Mouse (Mus musculus): ENCODE results near the gene Il16. TPM values are rescaled to one million over a fixed set of nuclear protein-coding genes. Genes with fewer than 3 reads are reported as not detected.
A peak's percentile ranks its signal among the peaks of the same experiment; 100 is the strongest.
"Not testable (repeated sequence)": the region's sequence is repeated elsewhere in the genome, so short reads cannot be mapped to it uniquely, and the experiment has no call there.

Gene Il16
- polyA plus RNA-seq, 1 experiment from 2014 or later, result 7.6 TPM

- ATAC-seq (ENCODE audit: insufficient number of reproducible peaks, low FRiP score, low TSS enrichment, low read depth), result no peak
- H3K36me3 ChIP-seq, result no peaks in the 10 kb centered on the region
- H3K27me3 ChIP-seq, result no peaks in the 10 kb centered on the region
- no peaks in the 10 kb centered on the region for H3K9me3 ChIP-seq (replicated peaks)
- peaks cover 42% of the 10 kb centered on the region for H3K4me1 ChIP-seq
- WGBS, result 80% methylated on average over 14 of the region's 14 CpGs
- H3K4me2 ChIP-seq (replicated peaks), result no peak overlapping the region
- H3K27ac ChIP-seq (replicated peaks), result no peak overlapping the region
- H3K4me3 ChIP-seq (replicated peaks), result no peak overlapping the region
- no peak overlapping the region for H3K9ac ChIP-seq
Observed at GRCm38 (mm10) chr7:83722485-83722884, 23.0 kb downstream of the Il16 start.

- Histone ChIP-seq H3K9me3 (replicated peaks) (0 out of 2 replicates have a peak, but pooled peaks cover 1% of the 10 kb centered on the region), H3K36me3 (peaks cover under 1% of the 10 kb centered on the region; the same call in 1 of the 2 replicates), H3K4me2 (replicated peaks) (no peak overlapping the region), H3K9ac (no peak overlapping the region), H3K4me3 (replicated peaks) (no peak overlapping the region), H3K27me3 (no peaks in the 10 kb centered on the region), H3K27ac (replicated peaks) (no peak overlapping the region), H3K4me1 (peaks cover 42% of the 10 kb centered on the region)
- WGBS, result 67% methylated on average over 8 of the region's 8 CpGs
- ATAC-seq (ENCODE audit: insufficient number of reproducible peaks, low FRiP score, low TSS enrichment, low read depth), result no peak
Observed at GRCm38 (mm10) chr7:83720231-83720630, 25.3 kb downstream of the Il16 start.

- no peak overlapping the region for H3K4me2 ChIP-seq (replicated peaks)
- 0 out of 2 replicates have a peak, but pooled peaks cover 3% of the 10 kb centered on the region for H3K9me3 ChIP-seq (replicated peaks)
- WGBS, result 21% methylated on average over 5 of the region's 5 CpGs
- peak; percentile 91 for ATAC-seq (ENCODE audit: insufficient number of reproducible peaks, low FRiP score, low TSS enrichment, low read depth)
- H3K27me3 ChIP-seq, result no peaks in the 10 kb centered on the region
- peaks cover 31% of the 10 kb centered on the region for H3K4me1 ChIP-seq
- H3K4me3 ChIP-seq (replicated peaks), result no peak overlapping the region
- H3K36me3 ChIP-seq, result peaks cover 3% of the 10 kb centered on the region; the same call in 1 of the 2 replicates
- peak overlapping the region; percentile 65 for H3K27ac ChIP-seq (replicated peaks)
- no peak overlapping the region for H3K9ac ChIP-seq
Observed at GRCm38 (mm10) chr7:83717021-83717725, 28.4 kb downstream of the Il16 start.

- ATAC-seq (ENCODE audit: insufficient number of reproducible peaks, low FRiP score, low TSS enrichment, low read depth), result no peak
- no peak overlapping the region for H3K4me2 ChIP-seq (replicated peaks)
- peaks cover 3% of the 10 kb centered on the region; the same call in 1 of the 2 replicates for H3K36me3 ChIP-seq
- 69% methylated on average over 1 of the region's 1 CpGs for WGBS
- H3K27me3 ChIP-seq, result no peaks in the 10 kb centered on the region
- peaks cover 18% of the 10 kb centered on the region for H3K4me1 ChIP-seq
- H3K4me3 ChIP-seq (replicated peaks), result no peak overlapping the region
- 0 out of 2 replicates have a peak, but pooled peaks cover 3% of the 10 kb centered on the region for H3K9me3 ChIP-seq (replicated peaks)
- H3K9ac ChIP-seq, result no peak overlapping the region
- no peak overlapping the region for H3K27ac ChIP-seq (replicated peaks)
Observed at GRCm38 (mm10) chr7:83713639-83714038, 31.9 kb downstream of the Il16 start.

GRCm38 (mm10) chr7:83711676-83712259 is 33.8 kb downstream of the Il16 start:
- not testable (repeated sequence) for H3K4me3 ChIP-seq (replicated peaks); H3K27me3 ChIP-seq; H3K27ac ChIP-seq (replicated peaks); H3K4me2 ChIP-seq (replicated peaks); H3K36me3 ChIP-seq; H3K9me3 ChIP-seq (replicated peaks); ATAC-seq (ENCODE audit: insufficient number of reproducible peaks, low FRiP score, low TSS enrichment, low read depth); H3K4me1 ChIP-seq; H3K9ac ChIP-seq
- WGBS, result 87% methylated on average over 10 of the region's 10 CpGs

- Histone ChIP-seq H3K27me3 (no peaks in the 10 kb centered on the region), H3K9me3 (replicated peaks) (no peaks in the 10 kb centered on the region), H3K36me3 (no peaks in the 10 kb centered on the region), H3K4me2 (replicated peaks) (no peak overlapping the region), H3K27ac (replicated peaks) (peak overlapping the region; percentile 8), H3K9ac (no peak overlapping the region), H3K4me1 (peaks cover 11% of the 10 kb centered on the region), H3K4me3 (replicated peaks) (no peak overlapping the region)
- 47% methylated on average over 9 of the region's 9 CpGs for WGBS
- peak; percentile 43; the same call in 1 of the 2 replicates for ATAC-seq (ENCODE audit: insufficient number of reproducible peaks, low FRiP score, low TSS enrichment, low read depth)
Observed at GRCm38 (mm10) chr7:83703046-83703775, 42.3 kb downstream of the Il16 start.

- ATAC-seq (ENCODE audit: insufficient number of reproducible peaks, low FRiP score, low TSS enrichment, low read depth), result no peak
- H3K4me1 ChIP-seq, result peaks cover 11% of the 10 kb centered on the region
- no peak overlapping the region for H3K4me3 ChIP-seq (replicated peaks)
- H3K9me3 ChIP-seq (replicated peaks), result no peaks in the 10 kb centered on the region
- no peak overlapping the region for H3K4me2 ChIP-seq (replicated peaks)
- no peak overlapping the region for H3K27ac ChIP-seq (replicated peaks)
- no peaks in the 10 kb centered on the region for H3K27me3 ChIP-seq
- no peaks in the 10 kb centered on the region for H3K36me3 ChIP-seq
- WGBS, result 68% methylated on average over 6 of the region's 6 CpGs
- no peak overlapping the region for H3K9ac ChIP-seq
Observed at GRCm38 (mm10) chr7:83699066-83699745, 46.3 kb downstream of the Il16 start.

- Histone ChIP-seq H3K4me1 (no peaks in the 10 kb centered on the region), H3K36me3 (no peaks in the 10 kb centered on the region), H3K27ac (replicated peaks) (no peak overlapping the region), H3K9me3 (replicated peaks) (no peaks in the 10 kb centered on the region), H3K27me3 (no peaks in the 10 kb centered on the region), H3K9ac (no peak overlapping the region), H3K4me2 (replicated peaks) (no peak overlapping the region), H3K4me3 (replicated peaks) (no peak overlapping the region)
- ATAC-seq (ENCODE audit: insufficient number of reproducible peaks, low FRiP score, low TSS enrichment, low read depth), result no peak
- WGBS, result 31% methylated on average over 6 of the region's 6 CpGs
Observed at GRCm38 (mm10) chr7:83695449-83696212, 49.9 kb downstream of the Il16 start.

GRCm38 (mm10) chr7:83682640-83683274 is 62.8 kb downstream of the Il16 start:
- WGBS, result 35% methylated on average over 6 of the region's 6 CpGs
- H3K9ac ChIP-seq, result no peak overlapping the region
- no peak for ATAC-seq (ENCODE audit: insufficient number of reproducible peaks, low FRiP score, low TSS enrichment, low read depth)
- no peaks in the 10 kb centered on the region for H3K9me3 ChIP-seq (replicated peaks)
- no peak overlapping the region for H3K4me3 ChIP-seq (replicated peaks)
- peaks cover 4% of the 10 kb centered on the region for H3K4me1 ChIP-seq
- no peaks in the 10 kb centered on the region for H3K36me3 ChIP-seq
- no peak overlapping the region for H3K27ac ChIP-seq (replicated peaks)
- H3K27me3 ChIP-seq, result no peaks in the 10 kb centered on the region
- H3K4me2 ChIP-seq (replicated peaks), result no peak overlapping the region

- no peak overlapping the region for H3K27ac ChIP-seq (replicated peaks)
- no peak overlapping the region for H3K4me2 ChIP-seq (replicated peaks)
- no peaks in the 10 kb centered on the region for H3K4me1 ChIP-seq
- no peak overlapping the region for H3K9ac ChIP-seq
- no peak overlapping the region for H3K4me3 ChIP-seq (replicated peaks)
- H3K36me3 ChIP-seq, result no peaks in the 10 kb centered on the region
- H3K9me3 ChIP-seq (replicated peaks), result no peaks in the 10 kb centered on the region
- no peak for ATAC-seq (ENCODE audit: insufficient number of reproducible peaks, low FRiP score, low TSS enrichment, low read depth)
- 93% methylated on average over 4 of the region's 4 CpGs for WGBS
- no peaks in the 10 kb centered on the region for H3K27me3 ChIP-seq
Observed at GRCm38 (mm10) chr7:83678506-83678905, 67.0 kb downstream of the Il16 start.
